Mouse (Mus musculus): ENCODE measurements around the gene Olfr1335.
"Not testable (repeated sequence)": the region's sequence is repeated elsewhere in the genome, so short reads cannot be mapped to it uniquely, and the experiment has no call there.

The Olfr1335 gene

GRCm38 (mm10) chr4:118809844-118810243, at the start of gene Olfr1335:
Gene Olfr1335 (minus strand): TSS chr4:118809944.
- no peak for DNase-seq (ENCODE audit: low read depth, low spot score)

- DNase-seq (ENCODE audit: low read depth, low spot score), result no peak
Measured at GRCm38 (mm10) chr4:118836179-118836578, 26.4 kb upstream of the Olfr1335 start, which contains the start of gene Olfr1333. Gene Olfr1333 (minus strand): TSS chr4:118836279.

- DNase-seq (ENCODE audit: low read depth, low spot score), result peak; percentile 1
Measured at GRCm38 (mm10) chr4:118818921-118819320, 9.2 kb upstream of the Olfr1335 start.

- not testable (repeated sequence) for DNase-seq (ENCODE audit: low read depth, low spot score)
Measured at GRCm38 (mm10) chr4:118792796-118793195, 16.9 kb downstream of the Olfr1335 start.

- no peak for DNase-seq (ENCODE audit: low read depth, low spot score)
Measured at GRCm38 (mm10) chr4:118782486-118782885, 27.3 kb downstream of the Olfr1335 start, which contains the start of gene Olfr1337. Gene Olfr1337 (minus strand): TSS chr4:118782586.
